Mouse (Mus musculus): ENCODE results near the gene Rae1. TPM values are rescaled to one million over a fixed set of nuclear protein-coding genes. Genes with fewer than 3 reads are reported as not detected.
A peak's percentile ranks its signal among the peaks of the same experiment; 100 is the strongest.

Rae1 gene
- total RNA-seq, 1 experiment, result 120 TPM

- H3K36me3 ChIP-seq (ENCODE audit: control insufficient read depth, insufficient read depth, low read length, poor library complexity, severe bottlenecking), result peaks cover 26% of the 10 kb centered on the region
- H3K27ac ChIP-seq (ENCODE audit: insufficient read depth, low read depth, low read length, poor library complexity, severe bottlenecking), result no peak overlapping the region
- in situ Hi-C loops (cut with MboI; ENCODE audit: low sequenced_read_pairs in 2 of 2, unreplicated experiment in 2 of 2), result no loop called here
- no peak for TF ChIP-seq ZNF384 (IDR thresholded peaks at IDR 0.05; ENCODE audit: low read depth, low read length)
- H3K4me1 ChIP-seq (ENCODE audit: control insufficient read depth in 2 of 2, insufficient read depth in 2 of 2, low read length in 2 of 2, poor library complexity in 1 of 2), result peaks cover 0 to 6% of the 10 kb centered on the region in 2 experiments; a peak in 2 of 4 replicates
- peak overlapping the region; percentile 67 to 89 for H3K4me3 ChIP-seq (ENCODE audit: insufficient read depth in 1 of 2, low read depth in 1 of 2, low read length in 2 of 2, poor library complexity in 1 of 2, severe bottlenecking in 1 of 2)
- H3K9me3 ChIP-seq (ENCODE audit: control insufficient read depth, insufficient read depth, low read depth, low read length), result no peaks in the 10 kb centered on the region
- no peak for DNase-seq (ENCODE audit: low read depth, low spot score)
- H3K9ac ChIP-seq (ENCODE audit: insufficient read depth, low read depth, low read length, poor library complexity, severe bottlenecking), result peak overlapping the region; percentile 98
These were observed 1.0 kb downstream of the Rae1 start for GRCm38 (mm10) chr2:173000921-173001320.

GRCm38 (mm10) chr2:173003737-173004136 lies 3.8 kb downstream of the Rae1 start:
- H3K4me3 ChIP-seq (ENCODE audit: insufficient read depth in 1 of 2, low read depth in 1 of 2, low read length in 2 of 2, poor library complexity in 1 of 2, severe bottlenecking in 1 of 2), result no peak overlapping the region
- no peak overlapping the region for H3K27ac ChIP-seq (ENCODE audit: insufficient read depth, low read depth, low read length, poor library complexity, severe bottlenecking)
- TF ChIP-seq ZC3H11A (IDR thresholded peaks at IDR 0.05; ENCODE audit: borderline replicate concordance, low read depth, low read length) (no peak), MAFK (IDR thresholded peaks at IDR 0.05; ENCODE audit: insufficient read depth, low read depth, low read length) (no peak), ZNF384 (IDR thresholded peaks at IDR 0.05; ENCODE audit: low read depth, low read length) (no peak), CHD2 (IDR thresholded peaks at IDR 0.05; ENCODE audit: low read depth, low read length) (no peak), HCFC1 (IDR thresholded peaks at IDR 0.05; ENCODE audit: borderline replicate concordance, insufficient read depth, low read length) (no peak)
- no peaks in the 10 kb centered on the region for H3K9me3 ChIP-seq (ENCODE audit: control insufficient read depth, insufficient read depth, low read depth, low read length)
- H3K36me3 ChIP-seq (ENCODE audit: control insufficient read depth, insufficient read depth, low read length, poor library complexity, severe bottlenecking), result peaks cover 51% of the 10 kb centered on the region
- in situ Hi-C loops (cut with MboI; ENCODE audit: low sequenced_read_pairs in 2 of 2, unreplicated experiment in 2 of 2), result no loop called here
- no peak for DNase-seq (ENCODE audit: low read depth, low spot score)
- H3K9ac ChIP-seq (ENCODE audit: insufficient read depth, low read depth, low read length, poor library complexity, severe bottlenecking), result no peak overlapping the region
- peaks cover 0 to 10% of the 10 kb centered on the region in 2 experiments; a peak in 2 of 4 replicates for H3K4me1 ChIP-seq (ENCODE audit: control insufficient read depth in 2 of 2, insufficient read depth in 2 of 2, low read length in 2 of 2, poor library complexity in 1 of 2)

GRCm38 (mm10) chr2:173010220-173010717 lies 10.4 kb downstream of the Rae1 start:
- H3K36me3 ChIP-seq (ENCODE audit: control insufficient read depth, insufficient read depth, low read length, poor library complexity, severe bottlenecking), result peaks cover 81% of the 10 kb centered on the region
- H3K9ac ChIP-seq (ENCODE audit: insufficient read depth, low read depth, low read length, poor library complexity, severe bottlenecking), result no peak overlapping the region
- no peak overlapping the region for H3K4me3 ChIP-seq (ENCODE audit: insufficient read depth in 1 of 2, low read depth in 1 of 2, low read length in 2 of 2, poor library complexity in 1 of 2, severe bottlenecking in 1 of 2)
- peaks cover 2 to 5% of the 10 kb centered on the region in 2 experiments; a peak in 1 of 4 replicates for H3K4me1 ChIP-seq (ENCODE audit: control insufficient read depth in 2 of 2, insufficient read depth in 2 of 2, low read length in 2 of 2, poor library complexity in 1 of 2)
- DNase-seq (ENCODE audit: low read depth, low spot score), result no peak
- no peak overlapping the region for H3K27ac ChIP-seq (ENCODE audit: insufficient read depth, low read depth, low read length, poor library complexity, severe bottlenecking)
- H3K9me3 ChIP-seq (ENCODE audit: control insufficient read depth, insufficient read depth, low read depth, low read length), result no peaks in the 10 kb centered on the region
- TF ChIP-seq MAFK (IDR thresholded peaks at IDR 0.05; ENCODE audit: insufficient read depth, low read depth, low read length), result no peak
- no peak for TF ChIP-seq CHD2 (IDR thresholded peaks at IDR 0.05; ENCODE audit: low read depth, low read length)
- no peak for TF ChIP-seq ZC3H11A (IDR thresholded peaks at IDR 0.05; ENCODE audit: borderline replicate concordance, low read depth, low read length)
- TF ChIP-seq ZNF384 (IDR thresholded peaks at IDR 0.05; ENCODE audit: low read depth, low read length), result no peak
- no peak for TF ChIP-seq HCFC1 (IDR thresholded peaks at IDR 0.05; ENCODE audit: borderline replicate concordance, insufficient read depth, low read length)
- in situ Hi-C loops (cut with MboI; ENCODE audit: low sequenced_read_pairs in 2 of 2, unreplicated experiment in 2 of 2), result no loop called here

GRCm38 (mm10) chr2:173011440-173011839 lies 11.5 kb downstream of the Rae1 start:
- H3K27ac ChIP-seq (ENCODE audit: insufficient read depth, low read depth, low read length, poor library complexity, severe bottlenecking), result no peak overlapping the region
- H3K36me3 ChIP-seq (ENCODE audit: control insufficient read depth, insufficient read depth, low read length, poor library complexity, severe bottlenecking), result peaks cover 82% of the 10 kb centered on the region
- H3K4me1 ChIP-seq (ENCODE audit: control insufficient read depth in 2 of 2, insufficient read depth in 2 of 2, low read length in 2 of 2, poor library complexity in 1 of 2), result peaks cover 2 to 5% of the 10 kb centered on the region in 2 experiments; a peak in 1 of 4 replicates
- DNase-seq (ENCODE audit: low read depth, low spot score), result no peak
- H3K4me3 ChIP-seq (ENCODE audit: insufficient read depth in 1 of 2, low read depth in 1 of 2, low read length in 2 of 2, poor library complexity in 1 of 2, severe bottlenecking in 1 of 2), result no peak overlapping the region
- H3K9me3 ChIP-seq (ENCODE audit: control insufficient read depth, insufficient read depth, low read depth, low read length), result no peaks in the 10 kb centered on the region
- H3K9ac ChIP-seq (ENCODE audit: insufficient read depth, low read depth, low read length, poor library complexity, severe bottlenecking), result no peak overlapping the region
- in situ Hi-C loops (cut with MboI; ENCODE audit: low sequenced_read_pairs in 2 of 2, unreplicated experiment in 2 of 2), result no loop called here
- TF ChIP-seq HCFC1 (IDR thresholded peaks at IDR 0.05; ENCODE audit: borderline replicate concordance, insufficient read depth, low read length) (no peak), ZNF384 (IDR thresholded peaks at IDR 0.05; ENCODE audit: low read depth, low read length) (no peak), MAFK (IDR thresholded peaks at IDR 0.05; ENCODE audit: insufficient read depth, low read depth, low read length) (no peak), CHD2 (IDR thresholded peaks at IDR 0.05; ENCODE audit: low read depth, low read length) (no peak), ZC3H11A (IDR thresholded peaks at IDR 0.05; ENCODE audit: borderline replicate concordance, low read depth, low read length) (no peak)

- TF ChIP-seq CHD2 (IDR thresholded peaks at IDR 0.05; ENCODE audit: low read depth, low read length) (no peak), HCFC1 (IDR thresholded peaks at IDR 0.05; ENCODE audit: borderline replicate concordance, insufficient read depth, low read length) (no peak)
- no peak overlapping the region for H3K4me3 ChIP-seq (ENCODE audit: insufficient read depth in 1 of 2, low read depth in 1 of 2, low read length in 2 of 2, poor library complexity in 1 of 2, severe bottlenecking in 1 of 2)
- H3K9me3 ChIP-seq (ENCODE audit: control insufficient read depth, insufficient read depth, low read depth, low read length), result no peaks in the 10 kb centered on the region
- H3K4me1 ChIP-seq (ENCODE audit: control insufficient read depth in 2 of 2, insufficient read depth in 2 of 2, low read length in 2 of 2, poor library complexity in 1 of 2), result peaks cover 2 to 11% of the 10 kb centered on the region in 2 experiments; a peak in 1 of 4 replicates
- no peak for DNase-seq (ENCODE audit: low read depth, low spot score)
- H3K27ac ChIP-seq (ENCODE audit: insufficient read depth, low read depth, low read length, poor library complexity, severe bottlenecking), result no peak overlapping the region
- no peak overlapping the region for H3K9ac ChIP-seq (ENCODE audit: insufficient read depth, low read depth, low read length, poor library complexity, severe bottlenecking)
- in situ Hi-C loops (cut with MboI; ENCODE audit: low sequenced_read_pairs in 2 of 2, unreplicated experiment in 2 of 2), result no loop called here
- peaks cover 53% of the 10 kb centered on the region for H3K36me3 ChIP-seq (ENCODE audit: control insufficient read depth, insufficient read depth, low read length, poor library complexity, severe bottlenecking)
These were observed 14.9 kb downstream of the Rae1 start for GRCm38 (mm10) chr2:173014741-173015287.
